Mouse (Mus musculus) testis, adult 2 months (tissue): Measurements from ENCODE around the gene Pus7.

Experiments
- CTCF ChIP-seq: fragments of 200-500 bp; IDR thresholded peaks from 2 replicates; pipeline ENCODE4 v1.5.1; 2012; ENCODE audit warnings: low read depth, mild to moderate bottlenecking, inconsistent platforms, low read length, moderate library complexity; ENCODE audit not compliant: control insufficient read depth, insufficient read depth, insufficient replicate concordance
- POLR2A ChIP-seq: fragments of 200-500 bp; IDR thresholded peaks from 2 replicates; pipeline ENCODE4 v1.6.1; 2012; ENCODE audit warnings: low read depth, mild to moderate bottlenecking, inconsistent platforms, low read length, moderate library complexity; ENCODE audit not compliant: control insufficient read depth

- no peak for TF ChIP-seq CTCF
- no peak for TF ChIP-seq POLR2A
Observed at GRCm38 (mm10) chr5:23764557-23764956, 19.0 kb downstream of the Pus7 start.
